Mouse (Mus musculus) heart, embryonic 15.5 days (tissue): ENCODE results near the gene Slc35f6. TPM values are rescaled to one million over a fixed set of nuclear protein-coding genes. Genes with fewer than 3 reads are reported as not detected.
A peak's percentile ranks its signal among the peaks of the same experiment; 100 is the strongest.

Source experiments
- ATAC-seq: fragments of 200-750 bp; cut with Nextera tagmentation; replicated peaks from 2 replicates; pipeline ENCODE4 v1.8.0; 2017; ENCODE audit warnings: low read depth, moderate TSS enrichment; ENCODE audit not compliant: insufficient number of reproducible peaks, insufficient read depth, low FRiP score
- H3K27ac ChIP-seq: fragments of 300-500 bp; sonication (generic); 2 replicates; pipeline ENCODE4 v1.5.1; 2015; ENCODE audit warnings: mild to moderate bottlenecking, inconsistent platforms
- H3K27me3 ChIP-seq: fragments of 300-500 bp; sonication (generic); 2 replicates; pipeline ENCODE4 v1.6.1; 2015; ENCODE audit warnings: inconsistent platforms
- H3K36me3 ChIP-seq: fragments of 300-500 bp; sonication (generic); 2 replicates; pipeline ENCODE4 v1.6.1; 2015; ENCODE audit warnings: mild to moderate bottlenecking, inconsistent platforms
- H3K4me1 ChIP-seq: fragments of 300-500 bp; sonication (generic); replicated peaks from 2 replicates; pipeline ENCODE4 v1.6.1; 2015; ENCODE audit warnings: inconsistent platforms
- H3K4me2 ChIP-seq: fragments of 300-500 bp; sonication (generic); 2 replicates; pipeline ENCODE4 v1.6.1; 2015; ENCODE audit warnings: inconsistent platforms, mild to moderate bottlenecking, moderate library complexity
- H3K4me3 ChIP-seq: fragments of 300-500 bp; sonication (generic); 2 replicates; pipeline ENCODE4 v1.5.1; 2015; ENCODE audit warnings: mild to moderate bottlenecking, inconsistent platforms
- H3K9ac ChIP-seq: fragments of 300-500 bp; sonication (generic); 2 replicates; pipeline ENCODE4 v1.6.1; 2015; ENCODE audit warnings: mild to moderate bottlenecking, inconsistent platforms
- H3K9me3 ChIP-seq: fragments of 300-500 bp; sonication (generic); replicated peaks from 2 replicates; pipeline ENCODE4 v1.6.1; 2016; ENCODE audit warnings: inconsistent platforms
- WGBS: fragments of 180-500 bp; shearing (Covaris S2); methylation state at CpG from one replicate; pipeline ENCODE4 v1.1.7; 2015; ENCODE audit warnings: mixed read lengths; 5-methylcytosine and 5-hydroxymethylcytosine counted together
- polyA plus RNA-seq: library from polyadenylated mRNA; unstranded; fragments of >200 nt; fragmentation: Nextera tagmentation; extraction: Ambion mirVana; gene quantifications from 2 replicates; pipeline ENCODE4 v1.2.1, GENCODE M21; 2015

Slc35f6 gene
- polyA plus RNA-seq, 1 experiment from 2014 or later: 22.2 TPM

GRCm38 (mm10) chr5:30612575-30612974 is 35.2 kb upstream of the Slc35f6 start:
- H3K4me1 ChIP-seq: peaks cover 55% of the 10 kb centered on the region
- WGBS: 84% methylated on average over 4 of the region's 4 CpGs

GRCm38 (mm10) chr5:30613242-30613641 is 34.5 kb upstream of the Slc35f6 start:
- no peak for ATAC-seq
- Histone ChIP-seq H3K9ac (no peak overlapping the region), H3K4me3 (no peak overlapping the region), H3K27me3 (no peaks in the 10 kb centered on the region), H3K9me3 (no peaks in the 10 kb centered on the region), H3K27ac (peak overlapping the region; percentile 89), H3K36me3 (no peaks in the 10 kb centered on the region), H3K4me1 (peaks cover 62% of the 10 kb centered on the region), H3K4me2 (no peak overlapping the region)
- 83% methylated on average over 8 of the region's 8 CpGs for WGBS

More at GRCm38 (mm10) chr5:30612575-30612974, 35.2 kb upstream of the Slc35f6 start:
- no peak overlapping the region for H3K27ac ChIP-seq
- no peak overlapping the region for H3K4me2 ChIP-seq
- ATAC-seq: no peak
- H3K9ac ChIP-seq: no peak overlapping the region
- H3K36me3 ChIP-seq: no peaks in the 10 kb centered on the region
- no peaks in the 10 kb centered on the region for H3K27me3 ChIP-seq
- no peak overlapping the region for H3K4me3 ChIP-seq
- H3K9me3 ChIP-seq: no peaks in the 10 kb centered on the region

- H3K27me3 ChIP-seq: no peaks in the 10 kb centered on the region
- H3K9me3 ChIP-seq: no peaks in the 10 kb centered on the region
- no peak overlapping the region for H3K4me3 ChIP-seq
- no peaks in the 10 kb centered on the region for H3K36me3 ChIP-seq
- peak overlapping the region; percentile 18; the same call in 1 of the 2 replicates for H3K4me2 ChIP-seq
- 18% methylated on average over 1 of the region's 1 CpGs for WGBS
- peak; percentile 81 for ATAC-seq
- H3K4me1 ChIP-seq: peaks cover 66% of the 10 kb centered on the region
- peak overlapping the region; percentile 89 for H3K27ac ChIP-seq
- H3K9ac ChIP-seq: peak overlapping the region; percentile 29; the same call in 1 of the 2 replicates
These were observed 33.5 kb upstream of the Slc35f6 start for GRCm38 (mm10) chr5:30614221-30614620.

- Histone ChIP-seq H3K4me2 (0 out of 2 replicates have a peak overlapping the region, but pooled peaks have one; percentile 6), H3K9ac (no peak overlapping the region), H3K9me3 (no peaks in the 10 kb centered on the region), H3K27ac (peak overlapping the region; percentile 89), H3K27me3 (no peaks in the 10 kb centered on the region), H3K4me3 (no peak overlapping the region), H3K4me1 (peaks cover 64% of the 10 kb centered on the region), H3K36me3 (no peaks in the 10 kb centered on the region)
- no peak for ATAC-seq
- 13% methylated on average over 6 of the region's 6 CpGs for WGBS
These were observed 32.3 kb upstream of the Slc35f6 start for GRCm38 (mm10) chr5:30615416-30615815.

GRCm38 (mm10) chr5:30615819-30616218 is 31.9 kb upstream of the Slc35f6 start:
- peaks cover 3% of the 10 kb centered on the region for H3K27me3 ChIP-seq
- H3K9me3 ChIP-seq: no peaks in the 10 kb centered on the region
- H3K36me3 ChIP-seq: no peaks in the 10 kb centered on the region
- ATAC-seq: no peak
- peaks cover 62% of the 10 kb centered on the region for H3K4me1 ChIP-seq
- 53% methylated on average over 4 of the region's 4 CpGs for WGBS
- H3K4me3 ChIP-seq: no peak overlapping the region
- no peak overlapping the region for H3K4me2 ChIP-seq
- H3K27ac ChIP-seq: peak overlapping the region; percentile 89
- no peak overlapping the region for H3K9ac ChIP-seq

GRCm38 (mm10) chr5:30616644-30617043 is 31.1 kb upstream of the Slc35f6 start:
- Histone ChIP-seq H3K4me2 (no peak overlapping the region), H3K27me3 (peaks cover 11% of the 10 kb centered on the region), H3K4me3 (no peak overlapping the region), H3K9me3 (no peaks in the 10 kb centered on the region), H3K27ac (peak overlapping the region; percentile 88), H3K36me3 (no peaks in the 10 kb centered on the region), H3K9ac (no peak overlapping the region), H3K4me1 (peaks cover 56% of the 10 kb centered on the region)
- no peak for ATAC-seq
- WGBS: 35% methylated on average over 3 of the region's 3 CpGs

GRCm38 (mm10) chr5:30617357-30617756 is 30.4 kb upstream of the Slc35f6 start:
- Histone ChIP-seq H3K27ac (peak overlapping the region; percentile 88), H3K9me3 (no peaks in the 10 kb centered on the region), H3K4me1 (peaks cover 62% of the 10 kb centered on the region), H3K36me3 (no peaks in the 10 kb centered on the region), H3K4me3 (no peak overlapping the region), H3K27me3 (peaks cover 18% of the 10 kb centered on the region), H3K9ac (peak overlapping the region; percentile 9; the same call in 1 of the 2 replicates), H3K4me2 (peak overlapping the region; percentile 43)
- 10% methylated on average over 3 of the region's 3 CpGs for WGBS
- ATAC-seq: no peak

- 18% methylated on average over 11 of the region's 11 CpGs for WGBS
- Histone ChIP-seq H3K4me3 (no peak overlapping the region), H3K9me3 (no peaks in the 10 kb centered on the region), H3K27ac (peak overlapping the region; percentile 88), H3K36me3 (no peaks in the 10 kb centered on the region), H3K4me1 (peaks cover 64% of the 10 kb centered on the region), H3K27me3 (peaks cover 23% of the 10 kb centered on the region), H3K4me2 (peak overlapping the region; percentile 43), H3K9ac (peak overlapping the region; percentile 9)
- ATAC-seq: no peak
These were observed 29.9 kb upstream of the Slc35f6 start for GRCm38 (mm10) chr5:30617851-30618250.

GRCm38 (mm10) chr5:30618376-30619003 is 29.2 kb upstream of the Slc35f6 start:
- no peak for ATAC-seq
- WGBS: 82% methylated on average over 8 of the region's 8 CpGs
- Histone ChIP-seq H3K9me3 (no peaks in the 10 kb centered on the region), H3K4me2 (no peak overlapping the region), H3K4me3 (no peak overlapping the region), H3K9ac (no peak overlapping the region), H3K27me3 (peaks cover 25% of the 10 kb centered on the region), H3K36me3 (no peaks in the 10 kb centered on the region), H3K4me1 (peaks cover 62% of the 10 kb centered on the region), H3K27ac (peak overlapping the region; percentile 88)

- H3K36me3 ChIP-seq: no peaks in the 10 kb centered on the region
- ATAC-seq: no peak
- H3K9me3 ChIP-seq: no peaks in the 10 kb centered on the region
- peaks cover 55% of the 10 kb centered on the region for H3K4me1 ChIP-seq
- WGBS: 65% methylated on average over 2 of the region's 2 CpGs
- peaks cover 25% of the 10 kb centered on the region for H3K27me3 ChIP-seq
- H3K4me3 ChIP-seq: no peak overlapping the region
- no peak overlapping the region for H3K4me2 ChIP-seq
- peak overlapping the region; percentile 88; the same call in 1 of the 2 replicates for H3K27ac ChIP-seq
- no peak overlapping the region for H3K9ac ChIP-seq
These were observed 28.5 kb upstream of the Slc35f6 start for GRCm38 (mm10) chr5:30619211-30619610.

GRCm38 (mm10) chr5:30620567-30620966 is 27.2 kb upstream of the Slc35f6 start:
- 97% methylated on average over 20 of the region's 20 CpGs for WGBS
- H3K4me2 ChIP-seq: no peak overlapping the region
- H3K4me3 ChIP-seq: no peak overlapping the region
- H3K4me1 ChIP-seq: peaks cover 49% of the 10 kb centered on the region
- H3K27ac ChIP-seq: no peak overlapping the region
- H3K9me3 ChIP-seq: no peaks in the 10 kb centered on the region
- H3K9ac ChIP-seq: no peak overlapping the region
- no peak for ATAC-seq
- peaks cover 25% of the 10 kb centered on the region for H3K27me3 ChIP-seq
- H3K36me3 ChIP-seq: no peaks in the 10 kb centered on the region

GRCm38 (mm10) chr5:30621211-30621790 is 26.4 kb upstream of the Slc35f6 start:
- WGBS: 90% methylated on average over 9 of the region's 9 CpGs
- H3K4me3 ChIP-seq: no peak overlapping the region
- H3K4me2 ChIP-seq: no peak overlapping the region
- peaks cover 25% of the 10 kb centered on the region for H3K27me3 ChIP-seq
- H3K27ac ChIP-seq: no peak overlapping the region
- H3K9ac ChIP-seq: no peak overlapping the region
- no peaks in the 10 kb centered on the region for H3K9me3 ChIP-seq
- no peaks in the 10 kb centered on the region for H3K36me3 ChIP-seq
- no peak for ATAC-seq
- peaks cover 43% of the 10 kb centered on the region for H3K4me1 ChIP-seq
